Mouse (Mus musculus) gastrocnemius, postnatal 36 days (tissue): ENCODE data around the gene Uap1l1. TPM values are rescaled to one million over a fixed set of nuclear protein-coding genes. Genes with fewer than 3 reads are reported as not detected.
A peak's percentile ranks its signal among the peaks of the same experiment; 100 is the strongest.

Experiments
- DNase-seq, 2 experiments: peaks; one replicate each; pipeline ENCODE4 v3.0.0; 2022
- intact Hi-C: fragments of 180-260 bp; cut with DNase I; formaldehyde crosslinking; loops from one replicate; pipeline ENCODE4 v1.15.1; 2025
- total RNA-seq, 2 experiments: library from RNA; stranded (reverse); gene quantifications; 2 replicates each; pipeline ENCODE4 v1.2.3; 2021

Uap1l1 gene
- total RNA-seq, 2 experiments from 2014 or later = 2.2 to 3.4 TPM

DNA sequence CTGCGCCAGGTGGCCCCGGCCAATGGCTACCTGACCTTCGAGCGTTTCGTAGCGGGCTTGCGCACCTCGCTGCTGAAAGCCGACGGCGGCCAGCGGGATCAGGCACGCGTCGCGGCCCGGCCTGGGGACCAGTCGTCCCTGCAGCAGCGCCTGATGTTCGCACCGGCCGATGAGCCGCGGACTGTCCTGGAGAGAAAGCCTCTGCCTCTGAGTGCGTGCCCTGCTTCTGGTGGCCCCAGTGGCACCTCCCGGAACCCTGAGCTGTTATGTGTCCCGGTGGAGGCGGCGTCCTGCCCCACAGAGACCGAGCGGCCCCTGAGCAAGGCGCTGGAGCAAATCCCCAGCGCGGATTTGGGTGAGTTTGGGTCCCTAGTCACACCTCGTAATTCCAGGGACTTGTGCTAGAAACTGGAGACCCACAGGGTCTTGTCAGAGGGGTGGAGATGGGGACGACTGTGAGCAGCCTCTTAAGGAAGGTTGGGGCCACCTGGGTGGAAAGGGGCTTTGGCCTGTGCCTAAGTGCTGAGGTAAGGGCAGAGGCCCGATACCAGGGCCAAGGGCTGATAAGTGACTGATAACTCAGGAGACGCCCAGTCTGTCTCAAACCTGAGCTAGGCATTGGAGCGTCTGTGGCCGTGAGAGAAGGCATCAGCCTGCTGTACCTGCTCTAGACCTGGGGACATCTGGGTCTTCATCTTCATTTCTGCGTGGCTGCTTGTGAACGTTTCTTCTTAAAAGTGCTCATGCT lies 7.3 kb upstream of the Uap1l1 start:
- DNase-seq = no peak
- intact Hi-C loops = no loop called here

DNA sequence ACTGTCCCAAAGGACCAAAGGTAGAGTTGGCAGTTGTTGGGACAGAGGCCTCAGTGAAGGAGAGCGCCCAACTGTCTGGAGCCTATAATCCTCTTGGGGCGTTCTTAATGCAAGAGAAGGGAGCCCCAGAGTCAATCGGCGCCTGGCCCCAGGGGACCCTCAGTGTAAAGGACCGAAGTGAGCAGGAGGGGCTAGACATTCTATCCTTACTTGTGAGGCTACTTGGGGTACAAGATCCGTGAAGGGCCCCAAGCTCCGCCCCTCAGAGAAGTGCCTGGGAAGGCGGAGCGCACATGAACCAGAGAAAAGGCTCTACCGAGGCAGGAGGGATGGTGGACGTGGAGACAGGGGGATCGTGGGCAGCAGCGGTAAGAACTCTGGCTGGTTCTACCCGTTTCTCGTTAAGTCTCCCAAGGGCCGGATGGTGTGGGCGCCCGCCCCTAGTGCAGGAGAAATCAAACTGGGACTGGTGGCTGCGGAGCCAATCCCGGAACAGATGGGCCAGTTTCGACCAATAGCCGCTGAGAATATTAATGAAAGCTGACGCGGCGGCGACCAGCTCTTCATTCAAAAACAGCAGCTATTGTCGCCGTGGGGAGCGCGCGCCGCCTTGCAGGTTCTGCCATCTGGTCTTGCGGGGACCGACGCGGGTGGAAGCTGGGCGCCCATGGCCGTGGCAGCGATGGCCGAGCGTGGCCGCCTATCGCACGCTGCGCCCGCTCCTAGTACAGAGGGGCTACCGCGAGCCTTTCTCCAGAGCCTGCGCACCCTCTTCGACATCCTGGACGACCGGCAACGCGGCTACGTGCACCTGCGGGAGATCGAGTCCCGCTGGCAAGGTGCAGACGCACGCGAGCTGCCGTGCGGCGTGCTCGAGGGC lies 6.5 kb upstream of the Uap1l1 start, which contains the start of gene Sapcd2:
Sapcd2 (plus strand) TSS at position 558 of the 880 bp plus-strand sequence.
- peak; percentile 72 to 76 for DNase-seq
- intact Hi-C loops = no loop called here

- no peak for DNase-seq
- intact Hi-C loops = no loop called here
Measured at GRCm38 (mm10) chr2:25369996-25370395, 4.5 kb upstream of the Uap1l1 start.

GRCm38 (mm10) chr2:25364761-25365090 lies 756 bp downstream of the Uap1l1 start:
- no peak for DNase-seq
- intact Hi-C loops = no loop called here

DNA sequence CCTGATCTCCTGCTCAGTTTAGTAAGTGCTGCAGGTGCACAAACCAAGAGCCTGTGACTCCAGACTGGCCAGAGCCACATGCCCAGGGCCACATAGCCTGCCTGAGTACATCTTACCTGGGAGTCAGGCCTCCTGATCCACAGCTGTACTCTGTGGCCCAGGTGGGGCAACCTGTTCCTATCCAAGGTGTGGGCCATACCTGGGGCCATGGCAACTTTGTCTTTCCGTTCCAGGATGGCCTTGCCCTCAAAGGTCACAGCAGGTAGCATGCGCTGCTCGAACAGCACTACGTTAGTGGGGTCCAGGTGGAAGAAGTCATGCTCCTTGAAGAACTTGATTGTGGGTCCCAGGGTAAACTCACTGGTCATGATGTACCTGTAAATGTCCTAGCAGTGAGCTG lies 1.2 kb downstream of the Uap1l1 start:
- DNase-seq = no peak
- intact Hi-C loops = no loop called here

GRCm38 (mm10) chr2:25363478-25364178 lies 1.9 kb downstream of the Uap1l1 start:
- intact Hi-C loops = no loop called here
- no peak for DNase-seq

- intact Hi-C loops = no loop called here
- DNase-seq = no peak
Measured at GRCm38 (mm10) chr2:25359848-25360247, 5.6 kb downstream of the Uap1l1 start.

GRCm38 (mm10) chr2:25356208-25357079 lies 9.0 kb downstream of the Uap1l1 start, which contains the start of gene Dpp7:
Gene Dpp7 (minus strand): TSS chr2:25356359.
- intact Hi-C loops = no loop called here
- DNase-seq = peak; percentile 72

DNA sequence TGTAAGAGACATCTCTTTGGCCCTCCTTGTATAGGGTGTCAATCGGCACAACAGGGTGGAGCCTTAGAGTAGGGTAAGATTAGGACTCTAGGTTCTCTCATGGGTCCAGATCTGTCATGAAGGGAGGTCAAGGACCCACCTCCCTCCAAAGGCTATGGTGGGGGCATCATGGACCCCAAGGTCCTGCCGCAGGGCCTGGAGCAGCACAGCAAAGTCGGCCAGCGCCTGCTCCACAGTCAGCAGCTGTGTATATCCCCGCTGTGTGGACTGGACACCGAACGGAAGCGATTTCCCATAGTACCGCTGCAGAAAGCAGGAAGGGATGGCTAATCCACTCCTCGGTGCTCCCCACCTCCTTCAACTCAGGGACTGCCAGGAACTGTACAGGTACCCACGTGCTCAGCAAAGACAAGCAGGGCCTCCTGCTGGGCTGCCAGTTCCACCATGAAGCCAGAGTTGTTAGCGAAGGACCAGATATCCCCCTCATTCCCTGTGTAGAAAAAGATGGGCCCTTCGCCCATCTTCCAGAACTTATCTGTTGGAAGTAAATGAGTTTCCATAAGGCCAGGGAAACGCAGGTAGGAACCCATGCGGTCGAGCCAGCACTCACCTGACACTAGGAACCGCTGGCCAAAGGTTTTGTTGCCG lies 9.9 kb downstream of the Uap1l1 start:
- intact Hi-C loops = no loop called here
- no peak for DNase-seq

DNA sequence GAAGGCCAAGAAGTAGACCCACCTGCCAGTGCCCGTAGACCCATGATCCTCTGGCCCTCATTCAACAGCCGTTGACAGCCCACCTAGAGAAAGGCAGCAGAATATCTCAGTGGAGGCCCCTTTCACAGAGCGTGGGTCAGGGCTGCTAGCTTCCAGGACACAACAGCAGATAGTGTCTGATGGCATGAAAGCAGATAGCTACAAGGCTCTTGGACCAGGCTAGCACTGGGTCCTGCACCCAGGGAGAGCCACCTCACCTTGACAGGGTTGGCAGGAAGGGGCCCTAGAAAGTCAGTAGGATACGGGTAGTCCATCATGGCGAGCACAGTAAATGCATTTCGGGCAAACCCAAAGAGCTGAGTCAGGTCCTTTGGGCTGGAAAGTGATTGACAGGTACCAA lies 11.3 kb downstream of the Uap1l1 start:
- no peak for DNase-seq
- intact Hi-C loops = no loop called here

- intact Hi-C loops = no loop called here
- no peak for DNase-seq
Measured at GRCm38 (mm10) chr2:25350701-25351100, 14.8 kb downstream of the Uap1l1 start.

- intact Hi-C loops = no loop called here
- DNase-seq = no peak
Measured at GRCm38 (mm10) chr2:25349499-25349898, 16.0 kb downstream of the Uap1l1 start.

- intact Hi-C loops = no loop called here
- no peak for DNase-seq
Measured at GRCm38 (mm10) chr2:25348162-25348561, 17.3 kb downstream of the Uap1l1 start.

DNA sequence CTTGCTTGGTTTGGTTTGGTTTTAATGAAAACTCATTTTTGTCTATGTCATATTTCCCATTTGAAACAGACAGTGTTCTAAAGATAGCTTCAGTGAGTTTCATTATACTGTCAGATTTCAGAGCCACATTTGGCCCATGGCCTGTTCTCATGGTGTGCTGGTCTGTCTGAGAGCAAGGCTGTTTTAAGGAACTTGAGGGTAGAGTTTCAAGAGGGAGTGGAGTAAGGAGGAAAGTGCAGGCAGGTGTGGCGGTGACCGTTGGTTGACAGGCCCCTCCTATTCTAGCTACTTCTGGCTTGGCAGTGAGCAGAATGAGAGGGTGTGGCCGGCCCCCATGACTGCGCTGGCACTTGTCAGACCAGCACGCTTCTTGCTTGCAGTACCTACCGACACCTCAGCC lies 27.2 kb downstream of the Uap1l1 start:
- intact Hi-C loops = no loop called here
- no peak for DNase-seq

GRCm38 (mm10) chr2:25333569-25333968 lies 31.9 kb downstream of the Uap1l1 start:
- no peak for DNase-seq
- intact Hi-C loops = loop anchor here (5.0 kb wide), 1 partner anchor 61 kb away; the partner anchor contains the start of genes Anapc2 and Ssna1

GRCm38 (mm10) chr2:25332286-25333160 lies 33.0 kb downstream of the Uap1l1 start, which contains the start of gene Man1b1:
Gene Man1b1 (plus strand): TSS chr2:25332338.
- intact Hi-C loops = loop anchor here (5.0 kb wide), 1 partner anchor 60 kb away; the partner anchor contains the start of genes Anapc2 and Ssna1
- DNase-seq = peak; percentile 98 to 99

DNA sequence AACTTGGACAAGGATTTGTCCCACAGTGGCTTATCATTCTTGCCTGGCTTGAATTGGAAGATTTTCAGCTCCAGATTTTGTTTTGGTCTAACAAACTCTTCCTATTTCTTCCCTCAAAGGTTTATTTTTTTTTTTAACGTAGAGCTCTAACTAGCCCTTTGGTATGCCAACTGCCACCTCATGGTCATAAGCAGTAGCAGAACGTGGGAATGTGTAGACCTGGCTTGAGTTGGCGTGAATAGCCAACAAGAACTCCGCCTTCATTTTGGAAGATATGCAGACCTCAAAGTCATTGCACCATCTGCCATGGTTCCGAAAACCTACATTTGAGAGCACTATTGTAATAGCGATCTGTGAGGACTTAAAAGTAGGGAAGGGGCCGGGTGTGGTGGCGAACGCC lies 34.0 kb downstream of the Uap1l1 start:
- DNase-seq = no peak
- intact Hi-C loops = loop anchor here (5.0 kb wide), 1 partner anchor 59 kb away; the partner anchor contains the start of genes Anapc2 and Ssna1

- no peak for DNase-seq
- intact Hi-C loops = loop anchor here (5.0 kb wide), 1 partner anchor 41 kb away; the partner anchor contains the start of genes Lrrc26 and Tmem210
Measured at GRCm38 (mm10) chr2:25328440-25328839, 37.0 kb downstream of the Uap1l1 start.
